Mouse (Mus musculus): ENCODE measurements around the gene Fgfrl1.

DNA sequence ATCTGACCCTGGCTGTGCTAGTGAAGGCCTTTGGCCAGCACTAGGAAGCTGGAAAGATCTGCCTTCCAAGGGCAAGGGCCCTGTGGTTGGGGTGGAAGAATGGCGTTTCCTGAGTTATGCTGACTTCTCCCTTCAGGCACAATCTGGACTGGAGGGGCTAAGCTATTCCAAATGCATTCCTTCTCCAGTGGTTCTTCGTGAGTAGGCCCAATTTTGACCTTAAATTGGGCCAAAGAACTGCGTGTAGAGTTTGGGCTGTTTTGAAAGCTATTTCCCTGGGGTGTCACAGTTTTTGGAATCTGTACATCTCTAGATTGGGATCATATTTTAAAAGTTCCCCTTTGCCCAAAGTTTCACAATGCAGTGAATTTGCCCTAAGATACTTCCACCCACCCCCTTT is 4.4 kb downstream of the Fgfrl1 start:
- TF ChIP-seq POLR2A (IDR thresholded peaks at IDR 0.05; ENCODE audit: low read depth, low read length) = no peak
- no peak for TF ChIP-seq CTCF (conservative IDR thresholded peaks at IDR 0.05; ENCODE audit: insufficient read depth, insufficient read length, low read depth, low read length)
